Mouse (Mus musculus): Measurements from ENCODE around the gene Agtrap. TPM values are rescaled to one million over a fixed set of nuclear protein-coding genes. Genes with fewer than 3 reads are reported as not detected.

Gene Agtrap
- total RNA-seq, 2 experiments from 2014 or later, result 5.9 to 7.7 TPM

DNA sequence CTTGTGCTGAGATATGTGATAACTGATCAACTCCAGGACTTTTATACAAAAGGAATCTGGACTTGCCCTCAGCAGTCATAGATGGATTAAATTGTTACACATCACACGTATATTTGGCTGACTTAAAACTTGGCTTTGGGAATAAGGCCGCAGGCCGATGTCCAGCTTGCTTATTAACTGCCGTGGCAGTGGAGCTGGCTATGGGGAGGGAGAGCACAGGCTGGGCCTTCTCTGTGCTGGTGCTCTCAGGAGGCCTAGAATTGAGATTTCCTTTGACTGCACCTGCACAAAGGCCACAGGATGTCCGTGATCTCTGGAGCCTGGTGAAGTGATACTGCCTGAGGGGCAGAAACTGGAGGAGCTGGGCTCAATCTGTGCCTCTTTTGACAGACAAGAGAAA is 57.3 kb downstream of the Agtrap start:
- intact Hi-C loops (cut with DNase I), result no loop called here
- no peak for DNase-seq (ENCODE audit: low spot score in 2 of 2)

- intact Hi-C loops (cut with DNase I), result no loop called here
- DNase-seq (ENCODE audit: low spot score in 2 of 2), result no peak
Observed at GRCm38 (mm10) chr4:148029297-148029696, 58.5 kb downstream of the Agtrap start.

Other genes with a start within 250 kb of the Agtrap start
- gene Zfp933, start 239.7 kb downstream of the Agtrap start, total RNA-seq (2021), result 10 to 100 TPM; 15.2 to 21.5 TPM
- gene Miip, start 219.2 kb downstream of the Agtrap start, total RNA-seq (2021), result 10 to 100 TPM; 12.8 to 22.4 TPM
- 1 to 10 TPM; 8.7 to 9.5 TPM for gene Fv1, start 219.1 kb downstream of the Agtrap start, total RNA-seq (2021)
- gene Mfn2, start 183.3 kb downstream of the Agtrap start, total RNA-seq (2021), result 100 to 1,000 TPM; 181 to 206 TPM
- gene Plod1, start 151.3 kb downstream of the Agtrap start, total RNA-seq (2021), result 10 to 100 TPM; 15.7 to 16.5 TPM
- 10 to 100 TPM; 27.4 to 29.1 TPM for gene 2510039O18Rik, start 147.1 kb downstream of the Agtrap start, total RNA-seq (2021)
- gene Nppb, start 102.2 kb downstream of the Agtrap start, total RNA-seq (2021), result not detected
- not detected for gene Nppa, start 87.3 kb downstream of the Agtrap start, total RNA-seq (2021)
- gene Clcn6, start 49.2 kb downstream of the Agtrap start, total RNA-seq (2021), result 10 to 100 TPM; 77.1 to 79.7 TPM
- 10 to 100 TPM; 26.6 to 38.0 TPM for gene Mthfr, start 49.0 kb downstream of the Agtrap start, total RNA-seq (2021)
- 10 to 100 TPM; 14.7 to 15.2 TPM for gene Mad2l2, start 42.4 kb upstream of the Agtrap start, total RNA-seq (2021)
- gene Draxin, start 42.7 kb upstream of the Agtrap start, total RNA-seq (2021), result under 1 TPM; 0.43 to 0.47 TPM
- gene Fbxo6, start 64.1 kb upstream of the Agtrap start, total RNA-seq (2021), result 10 to 100 TPM; 26.8 to 33.5 TPM
- gene Fbxo44, start 72.5 kb upstream of the Agtrap start, total RNA-seq (2021), result 100 to 1,000 TPM; 143 to 156 TPM
- gene Fbxo2, start 72.6 kb upstream of the Agtrap start, total RNA-seq (2021), result 100 to 1,000 TPM in 1 of 2 experiments, 10 to 100 TPM in 1; 96.6 to 113 TPM
- gene Disp3, start 199.9 kb upstream of the Agtrap start, total RNA-seq (2021), result 10 to 100 TPM; 24.3 to 34.8 TPM

Data from left cerebral cortex, postnatal 36 days (tissue).